Mouse (Mus musculus): ENCODE results near the gene Rsph3b.
"Not testable (repeated sequence)": the region's sequence is repeated elsewhere in the genome, so short reads cannot be mapped to it uniquely, and the experiment has no call there.

- not testable (repeated sequence) for TF ChIP-seq CTCF (IDR thresholded peaks at IDR 0.05; ENCODE audit: low read depth, low read length); POLR2A (IDR thresholded peaks at IDR 0.05; ENCODE audit: extremely low read depth, insufficient read depth, low read length)
Observed at GRCm38 (mm10) chr17:6897996-6898562, 50.4 kb downstream of the Rsph3b start.
